Mouse (Mus musculus): Measurements from ENCODE around the gene Kif14.

The Kif14 gene

DNA sequence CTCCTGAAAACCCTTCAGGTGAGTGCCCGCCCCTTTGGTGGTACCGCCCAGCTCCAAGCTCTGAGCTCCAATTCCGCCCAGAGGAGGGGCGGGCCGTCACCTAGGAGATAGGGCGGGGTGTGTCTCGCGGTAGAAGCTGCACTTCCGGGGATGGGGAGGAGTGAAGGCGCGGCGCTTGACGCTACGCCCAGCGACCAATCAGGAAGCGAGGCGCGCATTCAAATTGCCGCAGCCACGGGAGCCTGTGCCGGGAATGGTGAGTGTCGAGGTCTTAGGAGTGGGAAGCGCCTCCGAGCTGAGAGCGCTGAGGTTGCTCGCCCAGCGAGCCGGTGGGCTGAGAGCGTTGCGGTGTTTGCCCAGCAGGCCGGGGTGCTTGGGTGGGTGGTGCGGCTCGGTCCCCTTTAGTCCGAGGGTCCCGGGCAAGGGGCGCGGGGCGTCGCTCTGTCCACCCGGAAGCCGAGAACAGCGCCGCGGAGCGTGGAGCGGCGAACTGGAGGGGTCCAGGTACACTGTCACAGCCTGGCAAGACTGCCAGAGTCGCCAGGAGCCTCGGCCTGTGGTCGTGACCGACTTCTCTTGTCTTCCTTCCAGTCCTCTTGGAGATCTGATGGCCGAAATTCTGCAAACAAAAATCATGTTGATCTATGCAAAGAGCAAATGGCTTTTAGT lies at the start of gene Kif14:
TSS of gene Kif14 (plus strand) at position 201 of the 669 bp plus-strand sequence.
- DNase-seq = peak; percentile 98

GRCm38 (mm10) chr1:136418393-136418792 lies 47.8 kb upstream of the Kif14 start:
- DNase-seq = no peak

GRCm38 (mm10) chr1:136427166-136427969 lies 38.8 kb upstream of the Kif14 start:
- no peak for DNase-seq

- DNase-seq = no peak
Observed at GRCm38 (mm10) chr1:136428981-136429380, 37.2 kb upstream of the Kif14 start.

DNA sequence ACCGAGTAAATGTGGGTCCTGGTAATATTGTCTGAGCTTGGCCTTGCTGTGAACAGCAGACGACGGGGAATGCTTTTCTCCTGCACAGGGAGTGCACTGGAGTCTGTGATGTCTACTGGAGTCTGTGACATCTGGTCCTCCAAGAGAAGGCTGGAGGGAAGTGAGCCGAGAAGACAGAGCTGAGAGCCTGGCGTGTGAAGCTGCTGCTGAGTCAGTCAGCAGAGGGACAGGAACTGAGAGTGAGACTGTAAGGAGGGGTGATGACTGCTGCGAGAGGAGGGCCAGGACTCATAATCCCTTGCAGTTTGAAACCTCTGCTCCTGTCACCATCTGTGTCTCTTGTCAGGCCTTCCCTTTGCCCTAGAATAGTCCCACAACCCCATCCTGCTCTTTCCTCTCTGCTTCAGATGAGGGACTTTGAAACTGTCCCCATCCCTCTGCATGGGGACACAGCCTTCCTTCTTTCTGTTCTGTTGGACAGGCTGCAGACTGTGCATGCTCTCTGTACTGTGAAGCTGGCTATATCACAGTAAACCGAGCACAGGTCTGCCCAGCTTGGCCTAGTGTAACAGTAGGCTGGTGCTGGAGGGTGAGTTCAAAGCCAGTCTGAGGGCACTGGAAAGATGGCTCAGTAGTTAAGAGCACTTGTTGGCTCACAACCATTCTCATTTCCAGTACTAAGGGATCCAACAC lies 35.9 kb upstream of the Kif14 start:
- DNase-seq = no peak

DNA sequence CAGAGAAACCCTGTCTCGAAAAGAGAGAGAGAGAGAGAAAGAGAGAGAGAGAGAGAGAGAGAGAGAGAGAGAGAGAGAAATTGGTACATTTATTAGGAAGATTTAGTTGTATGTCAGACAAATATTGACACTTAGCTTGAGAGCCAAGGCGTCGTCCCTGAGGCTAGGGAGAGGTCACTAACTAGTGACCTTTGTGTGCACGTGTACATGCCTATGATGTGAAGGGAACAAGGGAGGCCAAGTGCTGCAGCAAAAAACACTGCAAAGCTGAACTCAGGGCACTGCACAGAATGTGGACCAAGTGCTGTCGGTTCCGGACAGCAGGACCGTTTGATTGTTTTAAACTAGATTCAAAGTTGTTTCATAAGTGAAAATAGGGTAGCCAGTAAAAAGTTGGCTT lies 25.4 kb upstream of the Kif14 start:
- no peak for DNase-seq

- DNase-seq = no peak
Observed at GRCm38 (mm10) chr1:136442809-136443208, 23.3 kb upstream of the Kif14 start.

DNA sequence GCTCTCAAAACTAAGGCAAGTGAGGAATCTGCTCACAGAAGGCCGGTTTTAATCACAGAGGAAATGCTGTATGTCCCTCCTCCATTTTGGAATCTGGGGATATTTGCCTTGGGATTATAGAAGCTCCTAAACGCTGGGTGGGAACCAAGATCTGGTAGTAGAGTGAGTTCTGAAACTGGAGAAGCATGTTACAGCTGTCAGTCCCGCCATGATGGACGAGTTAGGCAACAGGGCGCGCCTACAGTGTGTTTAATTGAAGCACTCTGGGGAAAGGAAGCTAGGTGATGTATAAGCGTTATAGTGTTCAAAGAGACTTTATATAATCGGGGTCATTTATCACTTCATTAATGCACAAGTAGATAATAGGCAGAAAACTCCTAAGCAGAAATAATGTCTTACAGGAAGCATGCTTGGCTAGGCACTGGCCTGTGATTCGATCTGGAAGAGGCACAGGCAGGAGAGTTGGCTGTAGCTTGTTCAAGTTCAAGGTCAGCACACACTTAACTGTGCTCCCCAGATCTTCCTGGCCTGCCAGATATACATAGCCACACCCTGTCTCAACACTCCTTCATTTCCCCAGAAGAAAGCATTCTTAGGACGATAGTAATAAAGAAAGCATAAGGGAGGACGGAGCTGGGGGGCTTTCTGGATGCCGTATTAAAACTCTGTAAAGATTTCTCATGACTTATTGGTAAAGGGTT lies 21.4 kb upstream of the Kif14 start:
- DNase-seq = no peak

DNA sequence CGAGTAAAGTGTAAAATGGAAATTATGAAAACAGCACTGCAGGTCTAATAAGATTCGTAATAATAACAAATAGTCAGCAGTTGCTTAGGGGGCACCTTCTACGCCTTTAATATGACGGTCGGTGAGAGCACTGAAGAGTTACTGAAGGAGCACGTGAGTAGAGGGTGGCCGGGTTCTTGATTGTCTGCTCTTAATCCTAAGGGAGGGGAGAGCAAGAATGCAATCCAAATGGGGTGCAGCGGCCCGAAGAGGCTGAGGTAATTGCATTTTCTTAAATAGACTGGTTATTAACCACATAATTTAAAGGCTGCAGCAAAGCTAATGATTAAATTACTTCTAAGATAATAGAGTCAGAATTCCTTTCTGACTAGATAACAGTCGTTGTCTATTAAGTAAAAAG lies 19.2 kb upstream of the Kif14 start:
- no peak for DNase-seq

DNA sequence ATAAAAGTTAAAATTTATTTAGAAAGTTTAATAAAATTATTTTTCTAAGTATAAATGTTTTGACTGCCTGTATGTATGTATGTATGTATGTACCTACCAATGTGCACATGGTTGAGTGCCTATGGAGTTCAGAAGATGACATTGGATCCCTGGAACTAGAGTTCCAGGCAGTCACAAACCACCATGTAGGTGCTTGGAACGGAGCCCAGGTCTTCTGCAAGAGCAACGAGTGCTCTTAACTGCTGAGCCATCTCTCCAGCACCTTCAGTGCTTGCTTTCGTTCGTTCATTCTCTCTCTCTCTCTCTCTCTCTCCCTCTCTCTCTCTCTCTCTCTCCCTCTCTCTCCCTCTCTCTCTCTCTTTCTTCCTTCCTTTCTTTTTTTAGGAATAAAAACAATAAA lies 18.8 kb upstream of the Kif14 start:
- no peak for DNase-seq

DNA sequence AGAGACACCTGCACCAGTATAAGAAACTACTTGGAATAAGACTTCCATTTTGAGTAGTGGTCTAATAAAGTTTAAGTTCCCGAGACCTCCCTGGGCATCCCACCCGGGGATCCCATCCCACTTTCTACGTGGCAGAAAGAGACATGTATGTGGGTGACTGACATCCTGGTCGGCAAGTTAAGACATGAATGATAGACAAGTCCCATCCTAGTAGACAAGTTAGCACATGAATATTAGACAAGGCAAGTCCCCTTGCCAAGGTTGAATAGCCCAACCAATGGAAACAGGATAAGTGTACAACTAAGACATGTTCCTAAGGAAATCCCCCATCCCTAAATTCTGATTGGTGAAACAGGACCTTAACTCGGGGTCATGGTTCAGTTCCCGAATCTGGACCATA lies 16.6 kb upstream of the Kif14 start:
- DNase-seq = no peak

DNA sequence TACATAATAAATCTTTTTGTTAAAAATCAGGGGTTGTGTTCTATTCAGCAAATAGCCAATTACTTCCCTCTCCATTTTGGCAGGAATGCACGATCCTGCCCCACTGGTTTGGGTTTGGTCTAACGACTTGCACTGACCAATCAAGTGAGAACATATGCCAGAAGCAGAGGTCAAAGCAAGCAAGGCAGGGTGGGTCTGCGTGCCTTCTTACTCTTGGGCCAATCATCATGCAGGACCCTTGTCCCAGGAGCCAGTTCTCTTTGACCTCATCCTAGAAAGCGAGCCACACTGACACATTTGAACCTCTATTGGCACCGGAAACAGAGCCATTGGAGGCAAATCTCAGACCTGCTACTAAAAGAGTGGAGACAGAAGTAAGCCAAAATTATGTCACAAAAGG lies 15.9 kb upstream of the Kif14 start:
- DNase-seq = no peak

DNA sequence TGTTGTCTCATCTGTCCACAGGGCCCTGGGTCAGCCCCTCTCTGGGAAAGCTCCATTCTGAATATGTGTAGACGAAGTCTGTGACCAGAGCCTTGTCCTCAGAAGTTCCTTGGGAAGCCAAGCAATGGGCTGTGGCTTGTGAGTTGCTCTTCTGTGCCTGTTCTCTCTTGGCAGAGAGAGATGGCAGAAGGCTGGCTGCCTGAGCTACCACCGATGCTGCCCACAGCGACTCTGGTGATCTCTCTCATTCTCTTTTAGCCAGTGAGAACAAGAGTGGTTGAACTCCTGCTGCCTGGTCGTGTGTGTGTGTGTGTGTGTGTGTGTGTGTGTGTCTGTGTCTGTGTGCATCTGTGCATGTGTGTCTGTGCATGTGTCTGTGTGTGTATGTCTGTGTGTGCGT lies 13.7 kb upstream of the Kif14 start:
- DNase-seq = no peak

GRCm38 (mm10) chr1:136455756-136456585 lies 10.2 kb upstream of the Kif14 start:
- DNase-seq = no peak

DNA sequence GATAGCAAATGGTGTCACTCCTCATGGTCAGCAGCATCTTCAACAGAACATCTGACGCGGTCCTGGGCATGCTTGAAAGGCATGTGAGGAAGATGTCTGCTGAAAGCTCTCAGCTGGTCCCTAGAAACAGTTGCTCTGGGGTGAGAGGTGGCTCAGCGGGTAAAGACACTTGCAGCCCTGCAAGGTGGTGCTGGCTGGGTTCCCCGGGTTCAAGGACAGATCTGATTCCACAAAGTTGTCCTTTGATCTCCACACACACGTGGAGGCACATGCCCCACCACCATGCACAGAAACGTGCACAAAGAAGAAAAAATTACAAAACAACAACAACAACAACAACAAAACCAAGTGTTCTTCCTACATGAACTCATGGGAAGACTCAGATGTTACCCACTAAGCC lies 9.4 kb upstream of the Kif14 start:
- DNase-seq = no peak

DNA sequence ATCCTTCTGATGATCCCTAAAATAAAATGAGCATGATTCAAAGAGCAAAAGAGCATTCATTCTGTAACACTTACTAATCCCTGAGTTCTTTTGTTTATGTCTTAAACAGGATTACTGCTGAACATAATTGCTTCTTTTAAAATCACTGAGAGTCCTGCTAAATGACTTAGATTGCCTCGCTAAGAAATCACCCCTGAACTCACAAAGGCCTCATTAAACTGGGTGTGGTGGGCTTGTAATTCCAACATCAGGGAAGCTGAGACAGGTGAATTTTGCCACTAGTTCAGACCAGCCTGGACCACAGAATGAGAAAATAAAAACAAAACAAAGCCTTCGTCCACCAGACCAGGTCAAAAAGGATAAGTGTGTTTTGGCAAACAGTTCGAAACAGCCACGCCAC lies 8.7 kb upstream of the Kif14 start:
- DNase-seq = no peak

DNA sequence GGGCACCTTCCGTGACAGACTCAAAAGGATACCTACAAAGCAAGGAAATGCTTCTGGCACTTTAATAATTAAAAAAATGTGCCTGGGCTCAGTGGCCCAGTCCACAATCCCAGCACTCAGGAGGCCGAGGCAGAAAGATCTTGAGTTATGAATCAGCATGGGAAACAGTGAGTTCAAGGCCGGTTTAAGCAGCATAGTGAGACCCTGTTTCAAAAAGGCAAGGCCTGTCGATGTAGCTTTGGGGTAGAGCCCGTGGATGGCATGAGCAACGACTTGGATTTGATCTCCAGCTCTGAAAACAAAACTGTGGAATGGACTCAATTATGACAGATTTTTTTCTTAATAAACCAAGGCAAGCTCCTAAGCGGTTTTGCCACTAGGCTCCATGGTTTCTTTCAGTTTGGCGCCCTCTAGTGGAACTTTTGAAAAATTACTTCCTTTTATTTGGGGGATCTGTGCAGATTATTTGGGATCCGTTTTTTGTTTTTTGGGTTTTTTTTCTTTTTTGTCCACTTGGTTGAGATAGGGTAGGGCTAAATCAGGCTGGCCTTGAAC lies 7.4 kb upstream of the Kif14 start:
- DNase-seq = peak; percentile 28

GRCm38 (mm10) chr1:136462443-136462842 lies 3.7 kb upstream of the Kif14 start:
- DNase-seq = no peak

- DNase-seq = no peak
Observed at GRCm38 (mm10) chr1:136465168-136465567, 975 bp upstream of the Kif14 start.

DNA sequence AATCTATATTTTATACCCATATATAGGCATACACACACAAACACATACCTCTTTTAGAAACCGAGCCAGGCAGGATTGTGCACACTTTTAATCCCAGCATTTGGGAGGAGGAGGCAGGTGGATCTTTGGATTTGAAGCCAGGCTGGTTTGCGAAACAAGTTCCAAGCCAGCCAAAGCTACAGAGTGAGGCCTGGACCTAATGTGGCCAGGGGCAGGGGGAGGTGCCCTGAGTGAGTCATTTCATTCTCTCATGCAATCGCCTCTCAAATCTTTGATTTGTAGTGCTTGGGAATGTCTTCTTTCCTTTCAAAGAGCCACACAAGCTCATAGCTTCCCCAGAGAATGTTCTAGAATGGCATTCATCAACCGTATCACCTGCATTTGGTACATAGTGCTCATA lies 3.3 kb downstream of the Kif14 start:
- DNase-seq = no peak

DNA sequence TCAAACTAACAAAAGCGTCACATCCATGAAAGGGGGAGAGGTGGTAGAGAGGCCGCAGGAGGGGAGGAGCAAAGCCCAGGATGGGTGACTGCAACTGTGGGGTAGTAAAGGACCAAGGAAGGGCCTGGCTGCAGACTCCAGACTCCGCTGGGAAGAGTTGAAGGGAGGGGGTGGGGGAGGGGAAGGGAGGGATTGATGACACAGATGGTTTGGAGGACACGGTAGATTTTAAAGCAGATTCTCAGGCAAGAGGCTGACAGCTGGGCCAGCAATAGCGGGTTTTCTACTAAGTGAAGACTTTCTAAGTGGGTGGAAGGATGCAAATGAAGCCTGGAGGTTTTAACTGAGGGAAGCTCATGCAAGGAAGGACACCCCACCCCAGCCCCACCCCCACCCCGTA lies 4.3 kb downstream of the Kif14 start:
- DNase-seq = no peak

DNA sequence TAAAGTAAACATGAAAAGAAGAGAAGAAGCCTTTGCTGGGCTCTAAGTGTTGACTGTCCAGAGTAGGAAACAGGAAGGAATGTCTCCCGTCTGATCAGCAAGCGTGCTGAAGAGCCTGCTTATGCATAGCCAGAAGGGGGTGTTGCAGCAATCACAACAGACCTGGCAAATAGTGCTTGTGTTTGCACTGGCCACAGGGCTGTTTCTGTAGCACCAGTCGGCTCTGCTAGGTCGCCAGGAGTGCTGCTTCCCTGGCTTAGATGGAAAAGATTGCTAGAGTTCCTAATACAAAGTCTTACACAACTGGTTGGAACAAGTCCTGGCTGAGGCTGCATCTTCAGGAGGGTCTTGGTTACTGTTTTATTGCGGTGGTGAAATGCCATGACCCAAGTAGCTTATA lies 25.5 kb downstream of the Kif14 start:
- no peak for DNase-seq
